Mouse (Mus musculus) granulocyte monocyte progenitor cell, adult 5-6 weeks (primary cell): ENCODE data around the gene Rasd1. TPM values are rescaled to one million over a fixed set of nuclear protein-coding genes. Genes with fewer than 3 reads are reported as not detected.

Source experiments
- ATAC-seq: replicated peaks from 2 replicates; pipeline ENCODE4 v1.8.0; 2016; ENCODE audit warnings: mild to moderate bottlenecking, moderate TSS enrichment, inconsistent platforms; ENCODE audit not compliant: poor library complexity, severe bottlenecking
- total RNA-seq, 2 experiments: library from RNA; stranded (forward) in 1 of 2; stranded (reverse) in 1 of 2; fragments of 200-712, 200-1000 nt in 1 of 2; fragments of >200 nt in 1 of 2; fragmentation: Nextera tagmentation in 1 of 2; gene quantifications; 2 replicates each; pipeline ENCODE4 v1.2.3; 2014 to 2017

The Rasd1 gene
- total RNA-seq, 2 experiments from 2014 or later = 0.72 TPM; not detected in 1

- no peak for ATAC-seq
Measured at GRCm38 (mm10) chr11:59913702-59914101, 51.0 kb downstream of the Rasd1 start.

Other genes starting within 250 kb of the Rasd1 start
- 2.3 TPM in 1 of 2 replicates, not detected in the other for gene Pld6, start 177.3 kb downstream of the Rasd1 start, total RNA-seq (2014; fragmentation: Nextera tagmentation)
- 0.57 and 1.2 TPM in 2 replicates for gene Pld6, start 177.3 kb downstream of the Rasd1 start, total RNA-seq (2017)
- 7.9 and 16.7 TPM in 2 replicates for gene Flcn, start 154.9 kb downstream of the Rasd1 start, total RNA-seq (2014; fragmentation: Nextera tagmentation)
- 19.7 and 19.8 TPM in 2 replicates for gene Flcn, start 154.9 kb downstream of the Rasd1 start, total RNA-seq (2017)
- 17.1 and 19.5 TPM in 2 replicates for gene Nt5m, start 125.5 kb downstream of the Rasd1 start, total RNA-seq (2014; fragmentation: Nextera tagmentation)
- 9.6 and 10.9 TPM in 2 replicates for gene Nt5m, start 125.5 kb downstream of the Rasd1 start, total RNA-seq (2017)
- 141 and 166 TPM in 2 replicates for gene Cops3, start 125.1 kb downstream of the Rasd1 start, total RNA-seq (2014; fragmentation: Nextera tagmentation)
- gene Cops3, start 125.1 kb downstream of the Rasd1 start, total RNA-seq (2017) = 200 and 225 TPM in 2 replicates
- 19.1 and 20.8 TPM in 2 replicates for gene Med9, start 16.7 kb downstream of the Rasd1 start, total RNA-seq (2014; fragmentation: Nextera tagmentation)
- gene Med9, start 16.7 kb downstream of the Rasd1 start, total RNA-seq (2017) = 18.6 and 28.3 TPM in 2 replicates
- 12.9 and 20.7 TPM in 2 replicates for gene Pemt, start 81.5 kb upstream of the Rasd1 start, total RNA-seq (2014; fragmentation: Nextera tagmentation)
- gene Pemt, start 81.5 kb upstream of the Rasd1 start, total RNA-seq (2017) = 3.7 and 14.6 TPM in 2 replicates
- 37.5 and 52.4 TPM in 2 replicates for gene Rai1, start 140.1 kb upstream of the Rasd1 start, total RNA-seq (2014; fragmentation: Nextera tagmentation)
- gene Rai1, start 140.1 kb upstream of the Rasd1 start, total RNA-seq (2017) = 11.0 and 13.3 TPM in 2 replicates